Mouse (Mus musculus) lung, adult 2 months (tissue): ENCODE measurements at regions not wholly inside any gene's neighbourhood (a gene's known extent, or its start where the extent isn't known, plus 50 kb on each side); places are given as distances from the start of the nearest gene placed in this dataset.

Experiments used
- DNase-seq: peaks from one replicate; pipeline ENCODE4 v3.0.0; 2022
- H3K4me1 ChIP-seq: fragments of 200-500 bp; 2 replicates; pipeline ENCODE4 v1.6.1; 2011; ENCODE audit warnings: low read length; ENCODE audit not compliant: control insufficient read depth, insufficient read depth
- H3K4me3 ChIP-seq: fragments of 200-500 bp; replicated peaks from 2 replicates; pipeline ENCODE3; 2011; ENCODE audit warnings: low read depth, mild to moderate bottlenecking, control low read depth, low read length; ENCODE audit errors: extremely low read depth
- CTCF ChIP-seq: fragments of 200-500 bp; IDR thresholded peaks from 2 replicates; pipeline ENCODE4 v1.5.1; 2011; ENCODE audit warnings: mild to moderate bottlenecking, low read length, control low read depth; ENCODE audit not compliant: insufficient read depth
- POLR2A ChIP-seq: fragments of 200-500 bp; IDR thresholded peaks from 2 replicates; pipeline ENCODE4 v1.6.1; 2011; ENCODE audit warnings: low read depth, mild to moderate bottlenecking, control low read depth, low read length, borderline replicate concordance; ENCODE audit errors: extremely low read depth
- WGBS: fragments of 180-500 bp; shearing (Covaris S2); methylation state at CpG from one replicate; pipeline ENCODE4 v1.1.7; 2018; 5-methylcytosine and 5-hydroxymethylcytosine counted together

GRCm38 (mm10) chr15:11534404-11535251, 135.2 kb upstream of the Tars start:
- Histone ChIP-seq H3K4me1 (peaks cover 5% of the 10 kb centered on the region; the same call in 1 of the 2 replicates), H3K4me3 (no peak overlapping the region)
- DNase-seq, result no peak
- no peak for TF ChIP-seq CTCF
- WGBS, result 88% methylated on average over 12 of the region's 12 CpGs

- WGBS, result 40% methylated on average over 1 of the region's 1 CpGs
- no peak for DNase-seq
- Histone ChIP-seq H3K4me1 (peaks cover 5% of the 10 kb centered on the region; the same call in 1 of the 2 replicates), H3K4me3 (no peak overlapping the region)
- no peak for TF ChIP-seq CTCF
- no peak for TF ChIP-seq POLR2A
Observed at GRCm38 (mm10) chr15:11533616-11534015, 134.2 kb upstream of the Tars start.

GRCm38 (mm10) chr15:11533002-11533610, 133.6 kb upstream of the Tars start:
- 31% methylated on average over 10 of the region's 10 CpGs for WGBS
- no peak for DNase-seq
- H3K4me1 ChIP-seq, result peaks cover 5% of the 10 kb centered on the region; the same call in 1 of the 2 replicates
- TF ChIP-seq CTCF, result no peak
- no peak for TF ChIP-seq POLR2A
- no peak overlapping the region for H3K4me3 ChIP-seq

- 43% methylated on average over 9 of the region's 9 CpGs for WGBS
- H3K4me3 ChIP-seq, result no peak overlapping the region
- peaks cover 5% of the 10 kb centered on the region; the same call in 1 of the 2 replicates for H3K4me1 ChIP-seq
- no peak for DNase-seq
- TF ChIP-seq POLR2A, result no peak
- TF ChIP-seq CTCF, result no peak
Observed at GRCm38 (mm10) chr15:11532536-11532935, 133.1 kb upstream of the Tars start.

- no peak for DNase-seq
- Histone ChIP-seq H3K4me3 (no peak overlapping the region), H3K4me1 (peaks cover 5% of the 10 kb centered on the region; the same call in 1 of the 2 replicates)
- TF ChIP-seq CTCF (no peak), POLR2A (no peak)
- 65% methylated on average over 8 of the region's 8 CpGs for WGBS
Observed at GRCm38 (mm10) chr15:11529819-11530810, 130.7 kb upstream of the Tars start.

- DNase-seq, result no peak
- no peaks in the 10 kb centered on the region for H3K4me1 ChIP-seq
- 80% methylated on average over 5 of the region's 5 CpGs for WGBS
- H3K4me3 ChIP-seq, result no peak overlapping the region
- TF ChIP-seq CTCF (no peak), POLR2A (no peak)
Observed at GRCm38 (mm10) chr15:11524337-11525106, 125.1 kb upstream of the Tars start.

- Histone ChIP-seq H3K4me3 (no peak overlapping the region), H3K4me1 (no peaks in the 10 kb centered on the region)
- TF ChIP-seq CTCF (no peak), POLR2A (no peak)
- no peak for DNase-seq
Observed at GRCm38 (mm10) chr15:11518565-11518964, 119.1 kb upstream of the Tars start.

GRCm38 (mm10) chr15:11517892-11518291, 118.4 kb upstream of the Tars start:
- 83% methylated on average over 3 of the region's 3 CpGs for WGBS

More at GRCm38 (mm10) chr15:11517892-11518291, 118.4 kb upstream of the Tars start:
- DNase-seq, result no peak
- no peaks in the 10 kb centered on the region for H3K4me1 ChIP-seq
- no peak for TF ChIP-seq CTCF
- no peak for TF ChIP-seq POLR2A
- no peak overlapping the region for H3K4me3 ChIP-seq
